Mouse (Mus musculus) olfactory bulb, adult 2 months (tissue): Measurements from ENCODE around the gene Nbl1.

ENCODE experiments used
- CTCF ChIP-seq: fragments of 200-500 bp; IDR thresholded peaks from 2 replicates; pipeline ENCODE4 v1.5.1; 2012; ENCODE audit warnings: low read depth, mild to moderate bottlenecking, low read length, moderate library complexity; ENCODE audit not compliant: insufficient read depth
- POLR2A ChIP-seq: fragments of 200-500 bp; IDR thresholded peaks from 2 replicates; pipeline ENCODE4 v1.6.1; 2012; ENCODE audit warnings: mild to moderate bottlenecking, low read depth, low read length, moderate library complexity; ENCODE audit not compliant: insufficient read depth

GRCm38 (mm10) chr4:139078726-139079125 is 14.1 kb downstream of the Nbl1 start:
- no peak for TF ChIP-seq POLR2A
- no peak for TF ChIP-seq CTCF
